Mouse (Mus musculus) cerebellum, postnatal 4 days (tissue): ENCODE measurements around the gene Pramel5.
"Not testable (repeated sequence)": the region's sequence is repeated elsewhere in the genome, so short reads cannot be mapped to it uniquely, and the experiment has no call there.

ENCODE experiments used
- DNase-seq, 2 experiments: peaks; one replicate each; pipeline ENCODE4 v3.0.0; 2022; ENCODE audit warnings: low spot score in 2 of 2, mixed read lengths in 1 of 2

The Pramel5 gene

GRCm38 (mm10) chr4:144280388-144280787, at the start of gene Pramel5:
Gene Pramel5 (minus strand): TSS chr4:144280488.
- DNase-seq: not testable (repeated sequence)

GRCm38 (mm10) chr4:144329949-144330348, 49.7 kb upstream of the Pramel5 start, which contains the start of gene Gm13128:
Gene Gm13128 (plus strand): TSS chr4:144330249.
- not testable (repeated sequence) for DNase-seq

- not testable (repeated sequence) for DNase-seq
These were observed 32.6 kb upstream of the Pramel5 start for GRCm38 (mm10) chr4:144312666-144313460.

GRCm38 (mm10) chr4:144299414-144299813, 19.1 kb upstream of the Pramel5 start:
- not testable (repeated sequence) for DNase-seq

- DNase-seq: not testable (repeated sequence)
These were observed 25.5 kb downstream of the Pramel5 start for GRCm38 (mm10) chr4:144254768-144255167.
